Mouse (Mus musculus) heart, postnatal 0 days (tissue): Measurements from ENCODE around the gene Itga11. TPM values are rescaled to one million over a fixed set of nuclear protein-coding genes. Genes with fewer than 3 reads are reported as not detected.

Source experiments
- ATAC-seq: fragments of 200-750 bp; cut with Nextera tagmentation; 2 replicates; pipeline ENCODE4 v1.8.0; 2017; ENCODE audit warnings: low read depth, moderate number of reproducible peaks, moderate library complexity; ENCODE audit not compliant: insufficient read depth
- DNase-seq: peaks from one replicate; pipeline ENCODE4 v3.0.0-alpha.2; 2016; ENCODE audit warnings: low spot score
- H3K27ac ChIP-seq: fragments of 300-500 bp; sonication (generic); 2 replicates; pipeline ENCODE4 v1.5.1; 2014; ENCODE audit warnings: low read depth, mild to moderate bottlenecking
- H3K27me3 ChIP-seq: fragments of 300-500 bp; sonication (generic); 2 replicates; pipeline ENCODE4 v1.6.1; 2014; ENCODE audit warnings: low read length, mixed read lengths; ENCODE audit not compliant: control insufficient read depth, insufficient read depth
- H3K36me3 ChIP-seq: fragments of 300-500 bp; sonication (generic); replicated peaks from 2 replicates; pipeline ENCODE4 v1.6.1; 2014; ENCODE audit warnings: low read length, mixed read lengths; ENCODE audit not compliant: control insufficient read depth, insufficient read depth
- H3K4me1 ChIP-seq: fragments of 300-500 bp; sonication (generic); 2 replicates; pipeline ENCODE4 v1.6.1; 2014; ENCODE audit warnings: antibody characterized with exemption; ENCODE audit not compliant: control insufficient read depth, insufficient read depth
- H3K4me2 ChIP-seq: fragments of 300-500 bp; sonication (generic); 2 replicates; pipeline ENCODE4 v1.6.1; 2014; ENCODE audit warnings: low read depth, mild to moderate bottlenecking, low read length, moderate library complexity
- H3K4me3 ChIP-seq: fragments of 300-500 bp; sonication (generic); 2 replicates; pipeline ENCODE4 v1.5.1; 2014; ENCODE audit warnings: low read depth, low read length
- H3K9ac ChIP-seq: fragments of 300-500 bp; sonication (generic); replicated peaks from 2 replicates; pipeline ENCODE4 v1.6.1; 2014; ENCODE audit warnings: low read depth, low read length, mixed read lengths
- H3K9me3 ChIP-seq: fragments of 300-500 bp; sonication (generic); replicated peaks from 2 replicates; pipeline ENCODE4 v1.6.1; 2016; ENCODE audit warnings: low read length; ENCODE audit not compliant: control insufficient read depth
- CTCF ChIP-seq: IDR thresholded peaks from 2 replicates; pipeline ENCODE4 v1.5.1; 2016; ENCODE audit warnings: antibody characterized with exemption, control low read depth, low read depth
- EP300 ChIP-seq: IDR thresholded peaks from 2 replicates; pipeline ENCODE4 v1.6.1; 2016; ENCODE audit warnings: antibody characterized with exemption, low read depth
- WGBS: fragments of 180-500 bp; shearing (Covaris S2); extraction: QIAGEN DNeasy Blood & Tissue Kit; methylation state at CpG from one replicate; pipeline ENCODE4 v1.1.7; 2014; 5-methylcytosine and 5-hydroxymethylcytosine counted together
- polyA plus RNA-seq: library from polyadenylated mRNA; unstranded; fragments of >200 nt; fragmentation: Nextera tagmentation; extraction: Ambion mirVana; gene quantifications from 2 replicates; pipeline ENCODE4 v1.2.1, GENCODE M21; 2015
- total RNA-seq: library from RNA; depleted of rRNA; stranded (reverse); fragments of >200 nt; gene quantifications from 2 replicates; pipeline ENCODE4 v1.2.3, GENCODE M21; 2014; ENCODE audit warnings: low replicate concordance

Itga11 gene
- total and polyA plus RNA-seq, 2 experiments from 2014 or later, result 0.07 to 0.65 TPM

- no peak overlapping the region for H3K9ac ChIP-seq
- no peak overlapping the region for H3K4me3 ChIP-seq
- H3K27ac ChIP-seq, result no peak overlapping the region
- no peaks in the 10 kb centered on the region for H3K36me3 ChIP-seq
- DNase-seq, result no peak
- no peak overlapping the region for H3K4me2 ChIP-seq
- no peaks in the 10 kb centered on the region for H3K4me1 ChIP-seq
- H3K27me3 ChIP-seq, result peaks cover 3% of the 10 kb centered on the region; the same call in 1 of the 2 replicates
- no peak for ATAC-seq
- H3K9me3 ChIP-seq, result no peaks in the 10 kb centered on the region
- TF ChIP-seq EP300, result no peak
- TF ChIP-seq CTCF, result no peak
- WGBS, result 85% methylated on average over 5 of the region's 5 CpGs
Measured at GRCm38 (mm10) chr9:62709983-62710382, 32.4 kb downstream of the Itga11 start.

- no peak overlapping the region for H3K4me2 ChIP-seq
- H3K9me3 ChIP-seq, result no peaks in the 10 kb centered on the region
- 60% methylated on average over 6 of the region's 6 CpGs for WGBS
- no peaks in the 10 kb centered on the region for H3K36me3 ChIP-seq
- no peak overlapping the region for H3K27ac ChIP-seq
- ATAC-seq, result no peak
- TF ChIP-seq CTCF (no peak), EP300 (no peak)
- no peak for DNase-seq
- H3K4me1 ChIP-seq, result no peaks in the 10 kb centered on the region
- no peak overlapping the region for H3K4me3 ChIP-seq
- H3K9ac ChIP-seq, result no peak overlapping the region
- 0 out of 2 replicates have a peak, but pooled peaks cover 3% of the 10 kb centered on the region for H3K27me3 ChIP-seq
Measured at GRCm38 (mm10) chr9:62712374-62712773, 34.7 kb downstream of the Itga11 start.

- H3K4me1 ChIP-seq, result no peaks in the 10 kb centered on the region
- 0 out of 2 replicates have a peak, but pooled peaks cover 3% of the 10 kb centered on the region for H3K27me3 ChIP-seq
- DNase-seq, result no peak
- H3K9ac ChIP-seq, result no peak overlapping the region
- no peaks in the 10 kb centered on the region for H3K36me3 ChIP-seq
- H3K9me3 ChIP-seq, result no peaks in the 10 kb centered on the region
- no peak overlapping the region for H3K4me2 ChIP-seq
- TF ChIP-seq EP300, result no peak
- TF ChIP-seq CTCF, result no peak
- ATAC-seq, result no peak
- WGBS, result 78% methylated on average over 8 of the region's 8 CpGs
- H3K27ac ChIP-seq, result no peak overlapping the region
- no peak overlapping the region for H3K4me3 ChIP-seq
Measured at GRCm38 (mm10) chr9:62713040-62713439, 35.4 kb downstream of the Itga11 start.

GRCm38 (mm10) chr9:62714336-62714735 lies 36.7 kb downstream of the Itga11 start:
- H3K27ac ChIP-seq, result no peak overlapping the region
- WGBS, result 49% methylated on average over 3 of the region's 3 CpGs
- H3K9me3 ChIP-seq, result no peaks in the 10 kb centered on the region
- 0 out of 2 replicates have a peak, but pooled peaks cover 3% of the 10 kb centered on the region for H3K27me3 ChIP-seq
- H3K4me1 ChIP-seq, result no peaks in the 10 kb centered on the region
- ATAC-seq (no peak), DNase-seq (no peak)
- TF ChIP-seq EP300 (no peak), CTCF (no peak)
- H3K4me3 ChIP-seq, result no peak overlapping the region
- no peak overlapping the region for H3K4me2 ChIP-seq
- H3K36me3 ChIP-seq, result no peaks in the 10 kb centered on the region
- H3K9ac ChIP-seq, result no peak overlapping the region

GRCm38 (mm10) chr9:62717982-62718381 lies 40.4 kb downstream of the Itga11 start:
- TF ChIP-seq CTCF (no peak), EP300 (no peak)
- no peak overlapping the region for H3K9ac ChIP-seq

GRCm38 (mm10) chr9:62721791-62722190 lies 44.2 kb downstream of the Itga11 start:
- no peak overlapping the region for H3K4me2 ChIP-seq
- H3K36me3 ChIP-seq, result no peaks in the 10 kb centered on the region
- ATAC-seq, result no peak
- H3K27me3 ChIP-seq, result no peaks in the 10 kb centered on the region
- no peak overlapping the region for H3K27ac ChIP-seq
- H3K4me3 ChIP-seq, result no peak overlapping the region
- H3K4me1 ChIP-seq, result no peaks in the 10 kb centered on the region
- no peak for TF ChIP-seq CTCF
- TF ChIP-seq EP300, result no peak
- 85% methylated on average over 2 of the region's 2 CpGs for WGBS
- no peak for DNase-seq
- no peaks in the 10 kb centered on the region for H3K9me3 ChIP-seq
- no peak overlapping the region for H3K9ac ChIP-seq

More at GRCm38 (mm10) chr9:62717982-62718381, 40.4 kb downstream of the Itga11 start:
- ATAC-seq (no peak), DNase-seq (no peak)
- Histone ChIP-seq H3K36me3 (no peaks in the 10 kb centered on the region), H3K4me2 (no peak overlapping the region), H3K27me3 (no peaks in the 10 kb centered on the region), H3K9me3 (no peaks in the 10 kb centered on the region), H3K27ac (no peak overlapping the region), H3K4me3 (no peak overlapping the region), H3K4me1 (no peaks in the 10 kb centered on the region)
- 55% methylated on average over 8 of the region's 8 CpGs for WGBS
